Mouse (Mus musculus) left cerebral cortex, adult 18-20 months (tissue): Measurements from ENCODE around the gene Spast. TPM values are rescaled to one million over a fixed set of nuclear protein-coding genes. Genes with fewer than 3 reads are reported as not detected.
A peak's percentile ranks its signal among the peaks of the same experiment; 100 is the strongest.
"Not testable (repeated sequence)": the region's sequence is repeated elsewhere in the genome, so short reads cannot be mapped to it uniquely, and the experiment has no call there.

Experiments used
- DNase-seq, 2 experiments: peaks; one replicate each; pipeline ENCODE4 v3.0.0; 2021 to 2022; ENCODE audit warnings: low spot score in 2 of 2, mixed read lengths in 1 of 2
- total RNA-seq, 2 experiments: library from RNA; stranded (reverse); gene quantifications; 2 replicates each; pipeline ENCODE4 v1.2.3; 2021

Spast gene
- total RNA-seq, 2 experiments from 2014 or later = 51.1 to 55.4 TPM

GRCm38 (mm10) chr17:74323844-74324243, 14.9 kb upstream of the Spast start, which contains the start of gene Dpy30:
Dpy30 (minus strand) TSS chr17:74323944.
- no peak for DNase-seq

GRCm38 (mm10) chr17:74327195-74327594, 11.6 kb upstream of the Spast start:
- DNase-seq = not testable (repeated sequence)

GRCm38 (mm10) chr17:74328146-74328545, 10.6 kb upstream of the Spast start:
- peak in 1 of 2 experiments; percentile 8 for DNase-seq

DNA sequence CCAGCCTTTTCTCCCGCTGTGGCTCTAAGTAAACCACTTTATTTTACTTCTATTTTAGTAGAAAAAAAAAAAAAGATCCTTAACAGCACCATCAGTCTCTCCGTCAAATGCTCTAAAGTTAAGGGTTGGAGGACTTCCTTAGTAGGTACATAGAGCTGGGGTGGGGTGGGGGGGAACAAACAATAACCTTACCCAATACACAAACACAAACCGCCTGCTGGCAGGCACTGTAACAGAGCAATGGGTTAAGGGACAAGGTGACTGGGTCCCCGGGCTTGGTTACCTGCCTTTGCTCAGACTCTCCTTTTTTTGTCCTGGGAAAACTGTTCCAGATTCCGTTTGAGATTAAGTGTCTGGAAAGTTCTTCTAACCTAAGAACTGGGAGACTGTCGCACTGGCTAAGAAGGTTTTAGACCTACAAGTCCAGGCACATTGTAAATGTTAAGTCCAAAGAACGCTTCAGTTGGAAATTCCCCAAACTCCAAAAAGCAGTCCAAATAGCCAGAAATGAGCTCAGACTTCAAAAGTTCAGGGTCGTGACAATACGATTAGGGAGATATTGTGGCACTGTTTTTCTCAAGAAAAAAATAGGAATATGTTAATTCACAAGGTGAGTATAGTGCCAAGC, 7.6 kb upstream of the Spast start:
- no peak for DNase-seq

DNA sequence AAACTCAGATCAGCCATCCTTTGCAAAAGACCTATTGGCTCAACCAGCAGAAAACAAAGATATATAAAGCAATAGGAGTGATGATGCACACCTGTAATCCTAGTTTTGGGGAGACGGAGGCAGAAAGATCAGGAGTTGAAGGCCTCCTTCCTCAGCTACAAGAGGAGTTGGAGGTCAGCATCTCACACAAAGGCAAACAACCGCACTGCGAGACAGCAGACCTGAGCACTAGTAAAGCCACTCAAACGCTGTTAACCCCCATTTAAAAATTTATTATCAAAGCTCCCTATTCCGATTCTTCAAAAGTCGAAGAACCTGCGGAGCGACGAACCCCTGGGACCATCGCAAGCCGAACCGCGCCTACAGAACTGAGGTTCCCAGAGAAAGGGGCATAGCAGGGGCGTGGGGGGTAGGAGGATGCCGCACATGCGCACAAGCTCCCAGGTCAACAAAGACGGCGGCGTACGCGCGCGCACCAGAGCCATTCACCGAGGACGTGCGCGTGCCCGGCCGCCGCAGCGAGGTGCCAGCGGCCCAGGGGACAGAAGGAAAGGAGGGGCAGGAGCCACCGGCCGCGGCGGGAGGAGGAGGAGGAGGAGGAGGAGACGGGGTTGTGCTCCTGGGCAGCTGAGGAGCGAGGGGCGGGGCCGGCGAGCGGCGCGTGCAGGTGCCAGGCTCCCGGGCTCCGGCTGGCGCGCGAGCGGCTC, 409 bp upstream of the Spast start:
- DNase-seq = peak; percentile 95

DNA sequence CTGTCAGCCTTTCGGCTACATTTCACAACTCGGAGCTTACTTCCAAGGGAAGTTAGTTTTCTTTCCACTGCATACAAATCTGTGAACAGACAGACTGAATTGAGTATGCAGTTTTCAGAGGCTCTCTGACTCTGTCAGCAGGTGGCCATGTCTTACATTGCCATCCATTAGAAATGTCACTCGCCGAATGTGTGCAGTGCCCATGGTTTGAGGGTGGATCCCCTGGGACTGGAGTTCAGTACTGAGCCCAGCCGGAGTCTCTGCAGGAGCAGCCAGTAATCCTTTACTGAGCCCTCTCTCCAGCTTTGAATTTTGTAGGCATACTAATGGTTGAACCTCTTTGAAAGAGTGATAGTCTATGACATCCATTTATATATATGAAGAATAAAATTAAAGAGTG, 2.4 kb downstream of the Spast start:
- no peak for DNase-seq

DNA sequence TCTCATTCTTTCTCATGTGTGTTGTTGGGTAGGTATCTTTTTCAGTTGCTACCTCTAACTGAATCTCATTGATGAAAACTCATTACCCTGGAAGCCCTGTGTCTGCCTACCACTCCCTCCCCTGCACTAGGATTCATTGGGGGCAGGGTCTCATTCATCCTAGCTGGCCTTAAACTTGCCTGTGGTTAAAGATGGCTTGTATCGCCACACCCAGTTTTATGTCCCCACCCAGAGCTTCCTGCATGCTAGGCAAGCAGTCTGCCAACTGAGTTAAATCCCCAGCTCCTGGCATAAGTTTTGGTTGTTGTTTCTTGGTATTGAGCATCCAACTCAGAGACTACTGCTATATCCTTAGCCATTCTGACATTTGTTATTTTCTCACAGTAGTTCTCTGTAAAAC, 24.8 kb downstream of the Spast start:
- no peak for DNase-seq

- DNase-seq = no peak
These were observed 38.1 kb downstream of the Spast start for GRCm38 (mm10) chr17:74376916-74377315.

GRCm38 (mm10) chr17:74386657-74387056, 47.9 kb downstream of the Spast start:
- DNase-seq = no peak

- DNase-seq = no peak
These were observed 51.1 kb downstream of the Spast start for GRCm38 (mm10) chr17:74389847-74390246.

GRCm38 (mm10) chr17:74394381-74394780, 55.6 kb downstream of the Spast start:
- no peak for DNase-seq

DNA sequence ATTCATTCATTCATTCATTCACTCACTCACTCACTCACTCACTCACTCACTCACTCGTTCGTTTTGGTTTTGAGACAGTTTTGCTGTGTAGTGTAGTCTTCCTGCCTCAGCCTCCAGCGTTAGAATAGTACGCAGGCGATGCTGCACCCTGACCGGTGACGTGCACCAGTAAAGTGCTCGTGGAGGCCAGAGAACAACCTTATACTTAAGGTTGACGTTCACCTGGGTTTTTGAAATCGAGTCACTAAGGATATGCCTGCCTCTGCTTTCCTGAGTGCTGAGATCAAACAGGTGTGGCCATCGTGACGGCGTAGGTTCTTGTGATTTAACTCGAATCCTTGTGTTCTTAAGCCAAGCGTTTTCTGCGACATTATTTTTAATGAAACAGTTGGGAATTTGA, 56.1 kb downstream of the Spast start:
- DNase-seq = no peak

DNA sequence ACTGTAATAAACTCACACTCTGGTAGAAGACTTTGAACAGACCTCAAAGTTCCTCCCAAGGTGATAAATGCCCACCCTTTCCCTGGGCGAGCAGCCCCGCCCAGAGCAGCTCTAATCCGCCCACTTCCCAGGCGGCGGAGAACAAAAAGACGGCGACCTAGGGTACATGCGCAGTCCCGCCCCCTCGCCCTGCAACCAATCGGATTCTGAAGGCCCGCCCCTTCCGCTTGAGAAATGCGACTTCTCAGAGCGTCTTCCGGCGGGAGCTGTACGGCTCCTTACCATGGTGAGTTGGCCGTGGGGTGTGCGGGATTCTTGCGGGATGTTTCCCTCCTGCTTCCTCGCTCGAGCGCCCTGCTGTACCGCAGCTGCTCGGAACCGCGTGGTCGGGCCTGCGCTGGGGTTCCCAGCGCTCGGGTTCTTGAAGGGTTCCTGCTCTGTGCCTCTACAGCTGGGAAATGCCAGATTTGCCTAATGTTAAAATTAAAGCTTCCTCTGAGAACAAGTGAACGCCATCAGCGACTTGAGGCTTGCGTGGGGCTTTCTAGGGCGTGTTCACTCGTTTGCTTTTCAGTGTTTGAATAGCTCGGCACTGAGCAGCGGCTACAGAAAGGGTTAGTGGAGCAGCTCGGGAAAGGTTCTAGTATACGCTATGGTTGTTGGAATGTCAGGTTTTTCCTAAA, 56.7 kb downstream of the Spast start, which contains the start of gene Slc30a6:
TSS of gene Slc30a6 (plus strand) at position 226 of the 683 bp plus-strand sequence.
- DNase-seq = peak; percentile 96 to 97

- no peak for DNase-seq
These were observed 58.0 kb downstream of the Spast start for GRCm38 (mm10) chr17:74396766-74397165.

- DNase-seq = no peak
These were observed 58.4 kb downstream of the Spast start for GRCm38 (mm10) chr17:74397173-74397572.

DNA sequence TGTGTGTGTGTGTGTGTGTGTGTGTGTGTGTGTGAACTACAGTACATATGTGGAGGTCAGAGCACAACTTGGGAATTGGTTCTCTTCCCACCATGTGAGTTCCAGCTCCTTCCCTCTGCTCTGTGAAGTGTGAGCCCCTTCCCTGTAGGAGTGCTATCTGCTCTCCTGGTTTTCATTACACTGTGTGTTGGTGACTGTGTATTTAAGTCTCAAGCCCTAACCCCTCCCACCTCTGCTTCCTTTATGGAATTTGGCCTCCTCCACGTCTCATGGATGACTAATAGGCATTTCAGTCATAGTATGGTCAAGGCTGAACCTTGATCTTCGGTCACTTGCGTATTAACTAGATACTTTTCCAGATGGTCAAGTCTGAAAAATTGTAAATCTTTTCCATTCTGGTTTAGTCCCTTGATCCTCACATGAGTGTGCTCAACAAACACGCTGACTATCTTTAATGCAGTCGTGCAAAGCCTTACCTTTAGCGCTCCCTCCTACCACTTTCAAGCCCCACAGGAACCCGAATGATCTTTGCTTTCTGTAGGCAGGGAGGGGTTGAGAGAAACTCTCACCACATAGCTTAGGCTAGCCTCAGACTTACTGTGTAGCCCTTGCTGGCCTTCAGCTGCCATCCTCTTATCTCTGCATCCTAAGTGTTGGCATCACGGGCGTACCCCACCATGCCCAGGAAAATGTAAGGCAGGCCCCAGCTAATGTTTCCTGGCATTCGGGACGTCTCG, 63.9 kb downstream of the Spast start:
- no peak for DNase-seq

GRCm38 (mm10) chr17:74406487-74406886, 67.7 kb downstream of the Spast start:
- no peak for DNase-seq

DNA sequence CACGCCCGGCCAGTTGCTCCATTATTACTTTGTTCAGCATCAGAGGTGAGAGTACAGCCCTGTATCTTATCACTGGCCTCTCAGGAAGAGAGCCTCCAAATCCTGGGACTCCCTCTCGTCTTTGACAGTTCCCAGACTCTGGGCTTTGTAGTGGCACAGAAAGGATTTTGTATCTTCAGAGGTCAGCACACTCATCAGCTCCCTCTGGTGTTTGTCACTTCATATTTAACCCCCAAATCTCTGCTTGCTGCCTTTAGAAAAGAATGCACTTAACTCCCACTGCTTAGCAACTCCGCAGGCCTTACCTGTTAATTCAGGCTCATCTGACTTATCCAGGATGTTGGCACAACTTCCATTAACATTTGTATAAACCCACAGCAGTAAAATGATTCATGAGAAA, 70.9 kb downstream of the Spast start:
- DNase-seq = no peak

DNA sequence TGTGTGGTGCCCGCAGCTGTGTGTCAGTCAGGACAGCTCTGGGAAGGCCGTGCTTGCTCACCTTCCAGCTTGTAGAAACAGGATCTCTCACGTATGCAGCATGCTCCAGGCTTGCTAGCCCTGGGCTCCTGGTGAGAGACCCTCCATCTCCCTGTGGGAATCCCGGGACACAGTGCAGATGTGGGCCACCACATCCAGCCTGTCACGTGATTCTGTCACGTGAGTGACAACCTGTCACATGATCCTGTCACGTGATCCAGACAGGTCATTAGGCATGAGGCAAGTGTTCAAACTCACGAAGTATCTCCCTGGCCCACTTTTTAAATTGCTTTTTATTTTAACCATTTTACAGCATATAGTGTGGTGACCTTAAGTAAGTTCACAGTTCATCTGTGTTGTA, 74.5 kb downstream of the Spast start:
- no peak for DNase-seq

GRCm38 (mm10) chr17:74414671-74415070, 75.9 kb downstream of the Spast start:
- DNase-seq = no peak

DNA sequence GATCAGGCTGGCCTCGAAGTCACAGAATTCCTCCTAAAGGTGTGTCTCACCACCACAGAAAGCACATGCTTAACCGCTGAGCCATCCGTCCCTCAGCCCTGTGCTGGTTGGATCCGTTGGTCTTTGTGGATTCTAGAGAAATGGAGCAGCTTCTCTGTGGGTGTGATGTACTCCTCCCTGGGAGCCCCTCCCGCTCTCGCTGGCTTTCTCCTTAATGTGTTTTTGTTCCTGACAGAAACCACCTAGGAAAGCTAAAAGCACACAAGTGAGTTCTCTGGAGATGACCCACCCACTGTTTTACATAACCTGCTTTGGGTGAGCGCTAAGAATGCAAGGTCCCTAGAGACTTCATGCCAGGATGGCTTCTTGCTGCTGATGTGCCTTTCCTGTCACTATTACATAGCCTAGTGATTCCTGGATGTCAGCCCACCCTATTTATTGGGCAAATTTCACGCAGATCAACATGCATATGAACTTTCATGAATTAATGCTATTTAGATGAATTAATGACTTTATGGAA, 78.1 kb downstream of the Spast start:
- DNase-seq = peak in 1 of 2 experiments; percentile 22
